Mouse (Mus musculus): ENCODE measurements around the gene Olfr1121. TPM values are rescaled to one million over a fixed set of nuclear protein-coding genes. Genes with fewer than 3 reads are reported as not detected.
"Not testable (repeated sequence)": the region's sequence is repeated elsewhere in the genome, so short reads cannot be mapped to it uniquely, and the experiment has no call there.

Olfr1121 gene
- not detected in 2 replicates for polyA plus RNA-seq (2015; fragmentation: Nextera tagmentation; extraction: Ambion mirVana)

GRCm38 (mm10) chr2:87369595-87369994 lies at the start of gene Olfr1121:
Gene Olfr1121 (plus strand): TSS chr2:87369895.
- Histone ChIP-seq H3K27ac (replicated peaks) (no peak within 1 kb of the TSS), H3K4me3 (no peak within 1 kb of the TSS), H3K27me3 (no peaks in the 10 kb centered on the region), H3K9ac (replicated peaks) (no peak within 1 kb of the TSS), H3K9me3 (no peaks in the 10 kb centered on the region), H3K4me1 (no peaks in the 10 kb centered on the region), H3K4me2 (replicated peaks) (no peak within 1 kb of the TSS), H3K36me3 (no peaks in the 10 kb centered on the region)
- WGBS, result 34% methylated on average over 1 of the region's 1 CpGs
- ATAC-seq (replicated peaks), result no peak

- H3K9ac ChIP-seq (replicated peaks), result no peak within 1 kb of the TSS
- ATAC-seq (replicated peaks), result no peak
- no peaks in the 10 kb centered on the region for H3K36me3 ChIP-seq
- H3K9me3 ChIP-seq, result no peaks in the 10 kb centered on the region
- no peaks in the 10 kb centered on the region for H3K4me1 ChIP-seq
- no peaks in the 10 kb centered on the region for H3K27me3 ChIP-seq
- no peak within 1 kb of the TSS for H3K4me3 ChIP-seq
- WGBS, result 63% methylated on average over 2 of the region's 2 CpGs
- no peak within 1 kb of the TSS for H3K27ac ChIP-seq (replicated peaks)
- H3K4me2 ChIP-seq (replicated peaks), result no peak within 1 kb of the TSS
Observed at GRCm38 (mm10) chr2:87354515-87354914, 15.2 kb upstream of the Olfr1121 start, which contains the start of gene Olfr1120. Gene Olfr1120 (plus strand): TSS chr2:87354815.

GRCm38 (mm10) chr2:87360121-87360520 lies 9.6 kb upstream of the Olfr1121 start:
- not testable (repeated sequence) for H3K27ac ChIP-seq (replicated peaks); ATAC-seq (replicated peaks); H3K4me2 ChIP-seq (replicated peaks); H3K27me3 ChIP-seq; H3K4me1 ChIP-seq; H3K36me3 ChIP-seq; H3K4me3 ChIP-seq; H3K9ac ChIP-seq (replicated peaks); H3K9me3 ChIP-seq
- 94% methylated on average over 2 of the region's 2 CpGs for WGBS

GRCm38 (mm10) chr2:87371726-87372125 lies 2.0 kb downstream of the Olfr1121 start:
- H3K36me3 ChIP-seq, result no peaks in the 10 kb centered on the region
- H3K9ac ChIP-seq (replicated peaks), result no peak overlapping the region
- WGBS, result 84% methylated on average over 4 of the region's 4 CpGs
- ATAC-seq (replicated peaks), result no peak
- no peaks in the 10 kb centered on the region for H3K4me1 ChIP-seq
- no peak overlapping the region for H3K27ac ChIP-seq (replicated peaks)
- H3K4me2 ChIP-seq (replicated peaks), result no peak overlapping the region
- H3K27me3 ChIP-seq, result no peaks in the 10 kb centered on the region
- no peaks in the 10 kb centered on the region for H3K9me3 ChIP-seq
- no peak overlapping the region for H3K4me3 ChIP-seq

- no peak for ATAC-seq (replicated peaks)
- WGBS, result 82% methylated on average over 2 of the region's 2 CpGs
Observed at GRCm38 (mm10) chr2:87383935-87384334, 14.2 kb downstream of the Olfr1121 start.

GRCm38 (mm10) chr2:87385549-87385948 lies 15.9 kb downstream of the Olfr1121 start, which contains the start of gene Olfr1122:
Gene Olfr1122 (plus strand): TSS chr2:87385849.
- H3K27me3 ChIP-seq, result no peaks in the 10 kb centered on the region
- no peak within 1 kb of the TSS for H3K9ac ChIP-seq (replicated peaks)
- H3K4me3 ChIP-seq, result no peak within 1 kb of the TSS
- no peak for ATAC-seq (replicated peaks)
- H3K9me3 ChIP-seq, result no peaks in the 10 kb centered on the region
- no peak within 1 kb of the TSS for H3K4me2 ChIP-seq (replicated peaks)
- WGBS, result 90% methylated on average over 2 of the region's 2 CpGs
- H3K4me1 ChIP-seq, result no peaks in the 10 kb centered on the region
- no peak within 1 kb of the TSS for H3K27ac ChIP-seq (replicated peaks)
- no peaks in the 10 kb centered on the region for H3K36me3 ChIP-seq

More at GRCm38 (mm10) chr2:87383935-87384334, 14.2 kb downstream of the Olfr1121 start:
- Histone ChIP-seq H3K9me3 (no peaks in the 10 kb centered on the region), H3K27me3 (no peaks in the 10 kb centered on the region), H3K4me2 (replicated peaks) (no peak overlapping the region), H3K9ac (replicated peaks) (no peak overlapping the region), H3K4me1 (no peaks in the 10 kb centered on the region), H3K4me3 (no peak overlapping the region), H3K36me3 (no peaks in the 10 kb centered on the region), H3K27ac (replicated peaks) (no peak overlapping the region)

- H3K9ac ChIP-seq (replicated peaks); H3K4me3 ChIP-seq; H3K4me2 ChIP-seq (replicated peaks); H3K36me3 ChIP-seq; H3K4me1 ChIP-seq; H3K27ac ChIP-seq (replicated peaks); H3K9me3 ChIP-seq; H3K27me3 ChIP-seq; ATAC-seq (replicated peaks): not testable (repeated sequence)
- 92% methylated on average over 5 of the region's 5 CpGs for WGBS
Observed at GRCm38 (mm10) chr2:87393605-87394004, 23.9 kb downstream of the Olfr1121 start.

- ATAC-seq (replicated peaks); H3K9ac ChIP-seq (replicated peaks); H3K4me3 ChIP-seq; H3K9me3 ChIP-seq; H3K4me2 ChIP-seq (replicated peaks); H3K4me1 ChIP-seq; H3K27ac ChIP-seq (replicated peaks); H3K36me3 ChIP-seq; H3K27me3 ChIP-seq: not testable (repeated sequence)
- WGBS, result 88% methylated on average over 7 of the region's 7 CpGs
Observed at GRCm38 (mm10) chr2:87394686-87395085, 25.0 kb downstream of the Olfr1121 start.

GRCm38 (mm10) chr2:87416335-87416734 lies 46.6 kb downstream of the Olfr1121 start, which contains the start of gene Olfr1123:
Gene Olfr1123 (plus strand): TSS chr2:87416635.
- no peak within 1 kb of the TSS for H3K9ac ChIP-seq (replicated peaks)
- no peaks in the 10 kb centered on the region for H3K27me3 ChIP-seq
- H3K36me3 ChIP-seq, result no peaks in the 10 kb centered on the region
- no peak within 1 kb of the TSS for H3K4me3 ChIP-seq
- no peak within 1 kb of the TSS for H3K4me2 ChIP-seq (replicated peaks)
- no peaks in the 10 kb centered on the region for H3K4me1 ChIP-seq
- no peak for ATAC-seq (replicated peaks)
- no peaks in the 10 kb centered on the region for H3K9me3 ChIP-seq
- H3K27ac ChIP-seq (replicated peaks), result no peak within 1 kb of the TSS
- WGBS, result 85% methylated on average over 1 of the region's 1 CpGs

Other genes starting within 250 kb of the Olfr1121 start
- not detected in 2 replicates for gene Olfr1110, start 229.6 kb upstream of the Olfr1121 start, polyA plus RNA-seq (2015; fragmentation: Nextera tagmentation; extraction: Ambion mirVana)
- gene Olfr1111, start 217.3 kb upstream of the Olfr1121 start, polyA plus RNA-seq (2015; fragmentation: Nextera tagmentation; extraction: Ambion mirVana), result not detected in 2 replicates
- gene Olfr1112, start 182.1 kb upstream of the Olfr1121 start, polyA plus RNA-seq (2015; fragmentation: Nextera tagmentation; extraction: Ambion mirVana), result not detected in 2 replicates
- not detected in 2 replicates for gene Olfr1113, start 160.9 kb upstream of the Olfr1121 start, polyA plus RNA-seq (2015; fragmentation: Nextera tagmentation; extraction: Ambion mirVana)
- not detected in 2 replicates for gene Olfr1115, start 121.9 kb upstream of the Olfr1121 start, polyA plus RNA-seq (2015; fragmentation: Nextera tagmentation; extraction: Ambion mirVana)
- not detected in 2 replicates for gene Olfr1116, start 102.4 kb upstream of the Olfr1121 start, polyA plus RNA-seq (2015; fragmentation: Nextera tagmentation; extraction: Ambion mirVana)
- not detected in 2 replicates for gene Olfr1118, start 62.3 kb upstream of the Olfr1121 start, polyA plus RNA-seq (2015; fragmentation: Nextera tagmentation; extraction: Ambion mirVana)
- gene Olfr1120, start 15.1 kb upstream of the Olfr1121 start, polyA plus RNA-seq (2015; fragmentation: Nextera tagmentation; extraction: Ambion mirVana), result not detected in 2 replicates
- not detected in 2 replicates for gene Olfr1122, start 16.0 kb downstream of the Olfr1121 start, polyA plus RNA-seq (2015; fragmentation: Nextera tagmentation; extraction: Ambion mirVana)
- not detected in 2 replicates for gene Olfr1123, start 46.7 kb downstream of the Olfr1121 start, polyA plus RNA-seq (2015; fragmentation: Nextera tagmentation; extraction: Ambion mirVana)
- gene Olfr1124, start 60.4 kb downstream of the Olfr1121 start, polyA plus RNA-seq (2015; fragmentation: Nextera tagmentation; extraction: Ambion mirVana), result 0.08 TPM in 1 of 2 replicates, not detected in the other
- gene Olfr1126, start 84.1 kb downstream of the Olfr1121 start, polyA plus RNA-seq (2015; fragmentation: Nextera tagmentation; extraction: Ambion mirVana), result not detected in 2 replicates
- not detected in 2 replicates for gene Pramel7, start 127.2 kb downstream of the Olfr1121 start, polyA plus RNA-seq (2015; fragmentation: Nextera tagmentation; extraction: Ambion mirVana)
- gene Pramel6, start 136.7 kb downstream of the Olfr1121 start, polyA plus RNA-seq (2015; fragmentation: Nextera tagmentation; extraction: Ambion mirVana), result not detected in 2 replicates
- gene Olfr153, start 161.9 kb downstream of the Olfr1121 start, polyA plus RNA-seq (2015; fragmentation: Nextera tagmentation; extraction: Ambion mirVana), result not detected in 2 replicates
- gene Olfr1128, start 175.6 kb downstream of the Olfr1121 start, polyA plus RNA-seq (2015; fragmentation: Nextera tagmentation; extraction: Ambion mirVana), result not detected in 2 replicates
- gene Olfr1129, start 204.0 kb downstream of the Olfr1121 start, polyA plus RNA-seq (2015; fragmentation: Nextera tagmentation; extraction: Ambion mirVana), result not detected in 2 replicates
- not detected in 2 replicates for gene Olfr1130, start 236.3 kb downstream of the Olfr1121 start, polyA plus RNA-seq (2015; fragmentation: Nextera tagmentation; extraction: Ambion mirVana)

Measured in forebrain, embryonic 15.5 days (tissue).